Mouse (Mus musculus): Measurements from ENCODE around the gene Ctso. TPM values are rescaled to one million over a fixed set of nuclear protein-coding genes. Genes with fewer than 3 reads are reported as not detected.
A peak's percentile ranks its signal among the peaks of the same experiment; 100 is the strongest.

Ctso gene
- total and polyA plus RNA-seq, 3 experiments = 0.15 to 0.50 TPM; not detected in 1

DNA sequence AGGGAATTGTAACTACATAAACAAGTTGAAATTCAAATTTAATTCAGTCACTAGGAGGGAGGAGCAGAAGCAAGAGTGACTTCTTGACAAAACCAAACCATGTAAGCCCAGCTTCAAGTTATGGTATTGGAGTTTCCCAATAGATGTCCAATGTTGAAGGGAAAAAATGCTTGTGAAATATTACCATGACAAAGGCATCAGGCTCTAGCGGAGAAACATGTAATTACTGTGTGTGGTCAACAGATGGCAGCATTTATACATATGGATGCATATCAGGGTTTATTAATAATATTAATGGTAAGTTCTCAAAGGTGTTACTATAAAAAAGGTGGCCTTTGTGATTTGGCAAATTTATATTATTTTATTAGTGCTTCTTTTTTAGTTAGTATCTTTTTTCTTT, 63.6 kb downstream of the Ctso start:
- TF ChIP-seq TAL1 (IDR thresholded peaks at IDR 0.05; ENCODE audit: low read length) = no peak
- TF ChIP-seq ETS1 (IDR thresholded peaks at IDR 0.05; ENCODE audit: low read depth, low read length) = no peak
- no peak for TF ChIP-seq ZC3H11A (IDR thresholded peaks at IDR 0.05; ENCODE audit: low read depth, low read length)
- TF ChIP-seq POLR2A (IDR thresholded peaks at IDR 0.05; ENCODE audit: control insufficient read depth in 1 of 2, insufficient read depth in 1 of 2, low read depth in 1 of 2, low read length in 2 of 2, poor library complexity in 1 of 2) = no peak
- peak; percentile 55 for TF ChIP-seq SMC3 (IDR thresholded peaks at IDR 0.05; ENCODE audit: low read depth, low read length)
- TF ChIP-seq RAD21 (IDR thresholded peaks at IDR 0.05; ENCODE audit: low read depth, low read length) = peak; percentile 66
- TF ChIP-seq CTCF (IDR thresholded peaks at IDR 0.05 in 2 of 3, conservative IDR thresholded peaks at IDR 0.05 in 1 of 3; ENCODE audit: control insufficient read depth in 1 of 3, insufficient read depth in 1 of 3, low read depth in 2 of 3, low read length in 3 of 3, poor library complexity in 1 of 3, severe bottlenecking in 1 of 3) = peak in 2 of 3 experiments; percentile 53 to 65; a peak in 4 of 6 replicates
- TF ChIP-seq TBP (IDR thresholded peaks at IDR 0.05; ENCODE audit: low read depth, low read length) = no peak
- Histone ChIP-seq H3K79me2 (ENCODE audit: control insufficient read depth, insufficient read depth, low read length, poor library complexity) (no peaks in the 10 kb centered on the region), H3K4me1 (ENCODE audit: control insufficient read depth in 1 of 2, insufficient read depth in 2 of 2, low read length in 2 of 2) (no peaks in the 10 kb centered on the region)

More for the DNA sequence above, 63.6 kb downstream of the Ctso start:
- H3K4me3 ChIP-seq (ENCODE audit: control insufficient read depth in 1 of 2, insufficient read depth in 1 of 2, low read depth in 2 of 2, low read length in 2 of 2) = no peak overlapping the region
- H3K9me3 ChIP-seq (replicated peaks; ENCODE audit: insufficient read depth, low read length) = no peaks in the 10 kb centered on the region
- no peak overlapping the region for H3K27ac ChIP-seq (ENCODE audit: control insufficient read depth, low read depth, low read length)
- H3K27me3 ChIP-seq (ENCODE audit: control insufficient read depth in 1 of 2, insufficient read depth in 2 of 2, low read length in 2 of 2) = no peaks in the 10 kb centered on the region
- peak; percentile 44 for DNase-seq (ENCODE audit: low read depth, low spot score)
- no peak overlapping the region for H3K9ac ChIP-seq (ENCODE audit: control insufficient read depth, low read depth, low read length, poor library complexity, severe bottlenecking)
- no peaks in the 10 kb centered on the region for H3K36me3 ChIP-seq (ENCODE audit: control insufficient read depth in 1 of 2, insufficient read depth in 2 of 2, low read length in 2 of 2)

Other genes starting within 250 kb of the Ctso start
- gene Tdo2, start 43.6 kb downstream of the Ctso start, total RNA-seq (2012; rRNA removed) = not detected in 2 replicates
- gene Tdo2, start 43.6 kb downstream of the Ctso start, polyA plus RNA-seq (2012; ENCODE audit: insufficient read depth in 1 of 2, insufficient read length in 2 of 2, low read depth in 1 of 2, low replicate concordance in 2 of 2, missing spikeins in 1 of 2) = not detected
- not detected in 2 replicates for gene Asic5, start 49.7 kb downstream of the Ctso start, total RNA-seq (2012; rRNA removed)
- not detected for gene Asic5, start 49.7 kb downstream of the Ctso start, polyA plus RNA-seq (2012; ENCODE audit: insufficient read depth in 1 of 2, insufficient read length in 2 of 2, low read depth in 1 of 2, low replicate concordance in 2 of 2, missing spikeins in 1 of 2)
- not detected in 2 replicates for gene Gucy1b1, start 142.1 kb downstream of the Ctso start, total RNA-seq (2012; rRNA removed)
- gene Gucy1b1, start 142.1 kb downstream of the Ctso start, polyA plus RNA-seq (2012; ENCODE audit: insufficient read depth in 1 of 2, insufficient read length in 2 of 2, low read depth in 1 of 2, low replicate concordance in 2 of 2, missing spikeins in 1 of 2) = not detected
- not detected in 2 replicates for gene Gucy1a1, start 213.2 kb downstream of the Ctso start, total RNA-seq (2012; rRNA removed)
- gene Gucy1a1, start 213.2 kb downstream of the Ctso start, polyA plus RNA-seq (2012; ENCODE audit: insufficient read depth in 1 of 2, insufficient read length in 2 of 2, low read depth in 1 of 2, low replicate concordance in 2 of 2, missing spikeins in 1 of 2) = not detected